Mouse (Mus musculus) liver, postnatal 0 days (tissue): Measurements from ENCODE around the gene Rtp2.

Experiments used
- CTCF ChIP-seq: sonication (generic); IDR thresholded peaks from 2 replicates; pipeline ENCODE4 v1.5.1; 2016; ENCODE audit warnings: antibody characterized with exemption, low read depth
- EP300 ChIP-seq: IDR thresholded peaks from 2 replicates; pipeline ENCODE4 v1.6.1; 2016; ENCODE audit warnings: antibody characterized with exemption, low read depth, mild to moderate bottlenecking

- TF ChIP-seq CTCF = no peak
- no peak for TF ChIP-seq EP300
Measured at GRCm38 (mm10) chr16:23947654-23948053, 15.5 kb upstream of the Rtp2 start.
